Mouse (Mus musculus): ENCODE measurements around the gene Uaca.
A peak's percentile ranks its signal among the peaks of the same experiment; 100 is the strongest.

The Uaca gene

GRCm38 (mm10) chr9:60878630-60879029, 84.3 kb downstream of the Uaca start:
- DNase-seq (ENCODE audit: extremely low spot score, low spot score) = no peak

GRCm38 (mm10) chr9:60885148-60885547, 90.8 kb downstream of the Uaca start:
- DNase-seq (ENCODE audit: extremely low spot score, low spot score) = no peak

GRCm38 (mm10) chr9:60886431-60887371, 92.4 kb downstream of the Uaca start:
- DNase-seq (ENCODE audit: extremely low spot score, low spot score) = no peak

- no peak for DNase-seq (ENCODE audit: extremely low spot score, low spot score)
Measured at GRCm38 (mm10) chr9:60887389-60887811, 93.1 kb downstream of the Uaca start.

DNA sequence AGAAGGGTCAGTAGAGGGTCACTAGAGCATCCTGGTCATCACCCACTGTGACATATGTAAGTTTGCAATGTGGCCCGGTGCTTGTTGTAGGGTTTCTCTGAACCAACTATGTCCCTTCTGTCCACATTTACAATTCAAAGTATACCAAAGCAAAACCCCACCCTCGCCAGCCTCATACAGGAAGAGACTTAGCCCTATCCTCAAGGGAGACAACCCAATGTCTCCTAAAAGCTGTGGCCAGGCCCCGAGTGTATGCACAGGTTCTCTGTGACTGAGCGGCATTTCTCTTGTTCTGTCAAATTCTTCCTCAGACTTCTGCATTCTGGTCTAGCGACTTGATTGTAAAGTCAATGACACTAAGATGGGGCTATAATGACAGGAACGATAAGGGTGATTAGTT, 99.2 kb downstream of the Uaca start:
- no peak for DNase-seq (ENCODE audit: extremely low spot score, low spot score)

- DNase-seq (ENCODE audit: extremely low spot score, low spot score) = peak; percentile 41
Measured at GRCm38 (mm10) chr9:60895486-60896110, 101.3 kb downstream of the Uaca start.

- DNase-seq (ENCODE audit: extremely low spot score, low spot score) = no peak
Measured at GRCm38 (mm10) chr9:60898291-60899020, 104.1 kb downstream of the Uaca start.

- no peak for DNase-seq (ENCODE audit: extremely low spot score, low spot score)
Measured at GRCm38 (mm10) chr9:60899201-60899600, 104.9 kb downstream of the Uaca start.

DNA sequence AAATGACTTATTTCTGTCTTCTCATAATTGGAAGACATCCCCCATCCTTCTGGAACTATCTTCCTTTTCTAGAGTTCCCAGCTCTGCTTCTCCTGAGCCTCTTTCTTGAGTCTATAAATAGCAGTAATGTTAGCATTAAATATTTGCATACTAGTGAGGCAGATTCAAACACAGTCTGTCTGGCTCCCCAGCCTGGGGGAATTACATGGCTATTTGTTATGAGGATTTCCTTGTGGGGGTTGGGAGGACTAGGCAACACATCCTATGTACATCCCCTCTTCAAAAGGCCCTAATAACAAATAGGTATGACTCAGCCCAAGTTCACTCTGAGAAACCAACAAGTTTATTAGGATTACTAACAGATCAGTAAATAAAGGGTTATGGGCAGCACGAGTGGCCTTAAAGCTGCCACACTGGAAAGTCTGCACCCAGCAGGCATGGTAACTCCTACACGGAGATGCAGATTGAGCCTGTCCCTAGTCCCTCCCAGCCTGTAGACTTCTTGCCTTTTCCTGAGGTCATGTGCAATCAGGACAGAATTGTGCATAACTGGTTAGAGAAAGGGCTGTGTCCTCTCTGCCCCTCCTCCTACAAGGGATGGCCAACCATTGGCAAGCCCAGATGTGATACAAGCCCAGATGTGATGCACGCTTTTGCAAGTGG, 105.6 kb downstream of the Uaca start:
- DNase-seq (ENCODE audit: extremely low spot score, low spot score) = no peak

DNA sequence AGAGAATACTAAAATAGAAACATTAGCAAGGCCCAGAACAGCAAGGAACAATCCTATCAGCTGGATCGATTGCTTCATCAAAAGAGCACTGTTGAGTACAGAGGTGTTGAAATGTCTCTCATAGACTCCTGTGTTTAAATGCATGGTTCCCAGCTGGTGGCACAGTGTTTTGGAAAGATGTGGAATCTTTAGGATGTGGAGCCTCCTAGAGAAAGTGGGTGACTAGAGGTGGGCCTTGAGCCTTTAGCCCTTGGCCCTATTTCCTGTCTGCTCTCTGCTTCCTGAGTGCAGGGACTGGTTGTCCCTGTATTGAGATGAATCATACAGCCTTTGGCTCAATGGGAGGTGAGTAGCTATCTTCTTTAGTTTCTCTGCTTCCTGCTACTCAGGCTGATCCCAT, 117.9 kb downstream of the Uaca start:
- DNase-seq (ENCODE audit: extremely low spot score, low spot score) = no peak

DNA sequence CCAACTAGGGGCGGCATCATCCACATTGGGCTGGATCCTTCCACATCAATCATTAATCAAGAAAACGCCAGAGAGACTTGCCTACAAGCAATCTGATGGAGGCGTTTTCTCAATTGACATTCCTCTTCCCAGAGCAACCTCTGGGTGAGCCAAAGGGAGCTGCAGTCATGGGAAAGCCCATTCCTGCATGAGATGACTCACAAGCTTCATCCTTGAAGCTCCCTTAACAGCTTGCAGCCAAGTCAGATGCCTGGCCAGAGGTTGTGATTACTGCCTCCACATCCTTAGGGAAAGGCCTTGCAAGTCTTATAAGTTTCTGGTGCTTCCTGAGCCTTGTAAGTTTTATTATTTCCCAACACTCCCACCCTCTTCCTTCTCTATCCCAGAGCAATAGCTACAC, 119.3 kb downstream of the Uaca start:
- DNase-seq (ENCODE audit: extremely low spot score, low spot score) = no peak

DNA sequence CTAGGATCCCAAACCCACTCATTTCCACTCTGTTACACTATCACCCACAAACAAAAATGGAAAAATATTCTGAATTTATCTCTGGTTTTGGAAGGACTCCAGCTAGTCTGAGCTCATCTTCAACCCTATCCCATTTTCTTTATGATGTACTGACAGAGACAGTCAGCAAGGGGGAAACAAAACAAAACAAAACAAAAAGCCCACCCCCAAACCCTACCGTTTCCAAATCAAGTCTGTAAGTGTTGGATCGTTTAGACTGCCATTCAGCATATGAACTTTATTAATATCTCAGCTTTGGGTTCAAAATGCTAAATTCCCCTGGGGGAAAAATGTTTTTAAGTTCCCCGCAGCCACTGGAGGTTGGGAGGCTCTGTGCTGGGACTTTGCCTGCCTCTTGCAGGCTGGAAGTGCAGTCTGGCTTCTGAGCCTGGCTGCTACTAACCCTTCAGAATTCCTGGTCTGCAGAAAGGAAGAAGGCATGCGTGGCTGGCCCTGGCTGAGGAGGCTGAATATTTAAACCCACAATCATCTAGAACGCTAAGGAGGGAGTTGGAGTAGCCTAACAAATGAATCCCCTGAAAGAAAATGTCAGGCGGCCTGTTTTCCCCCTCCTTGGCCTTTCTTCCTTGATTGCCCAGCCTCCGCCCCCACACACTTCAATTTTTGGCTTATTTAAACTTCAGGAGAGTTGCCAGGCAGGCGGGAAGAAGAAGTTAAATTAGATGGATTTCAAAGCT, 125.8 kb downstream of the Uaca start:
- no peak for DNase-seq (ENCODE audit: extremely low spot score, low spot score)

- DNase-seq (ENCODE audit: extremely low spot score, low spot score) = no peak
Measured at GRCm38 (mm10) chr9:60920673-60921062, 126.3 kb downstream of the Uaca start.

- no peak for DNase-seq (ENCODE audit: extremely low spot score, low spot score)
Measured at GRCm38 (mm10) chr9:60921287-60921686, 126.9 kb downstream of the Uaca start.

DNA sequence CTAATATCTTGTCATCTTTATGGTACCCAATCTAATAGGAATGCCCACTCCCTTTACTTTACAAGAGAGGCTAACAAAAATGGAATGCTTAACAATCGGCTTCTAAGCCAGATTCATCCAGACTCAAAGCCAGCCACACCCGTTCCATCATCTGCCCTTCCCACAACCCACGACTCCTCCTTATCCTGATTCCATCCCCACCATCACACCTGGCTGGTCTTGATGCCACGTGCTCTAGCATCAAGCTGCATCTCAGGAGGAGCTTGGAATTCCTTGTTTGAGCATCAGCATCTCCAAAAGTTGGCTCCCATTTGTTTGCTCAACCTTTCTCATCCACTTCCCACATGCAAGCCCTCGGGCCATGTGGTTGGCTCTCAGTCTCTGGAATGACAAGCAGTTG, 127.5 kb downstream of the Uaca start:
- DNase-seq (ENCODE audit: extremely low spot score, low spot score) = no peak

DNA sequence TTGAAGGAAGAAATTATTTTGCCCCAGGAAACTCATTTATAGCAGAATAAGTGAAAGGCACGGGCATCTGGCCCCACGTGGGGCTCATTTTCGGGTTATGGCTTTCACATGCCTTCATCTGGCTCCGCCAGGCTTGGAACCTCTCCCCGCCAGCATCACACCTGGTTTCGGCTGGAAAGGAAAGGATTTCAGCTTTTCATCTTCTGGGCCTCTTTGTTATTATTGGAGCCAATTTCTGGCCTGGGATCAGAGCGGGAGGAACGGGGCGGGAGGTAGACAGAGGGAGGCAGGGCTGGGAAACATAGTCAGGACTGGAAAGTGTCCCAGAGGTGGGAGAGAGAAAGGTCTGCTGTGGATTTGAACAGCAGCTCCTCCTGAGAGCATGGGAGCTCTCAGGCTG, 132.0 kb downstream of the Uaca start:
- no peak for DNase-seq (ENCODE audit: extremely low spot score, low spot score)

GRCm38 (mm10) chr9:60929290-60929983, 135.1 kb downstream of the Uaca start:
- DNase-seq (ENCODE audit: extremely low spot score, low spot score) = no peak
